Mouse (Mus musculus) small intestine, adult 2 months (tissue): ENCODE results near the gene Dnajc14.

Experiments
- CTCF ChIP-seq: fragments of 200-500 bp; IDR thresholded peaks from 2 replicates; pipeline ENCODE4 v1.5.1; 2012; ENCODE audit warnings: low read depth, mild to moderate bottlenecking, control low read depth, inconsistent platforms, low read length, moderate library complexity, mixed read lengths; ENCODE audit not compliant: insufficient replicate concordance, insufficient read length; ENCODE audit errors: extremely low read depth
- POLR2A ChIP-seq: fragments of 200-500 bp; IDR thresholded peaks from 2 replicates; pipeline ENCODE4 v1.6.1; 2012; ENCODE audit warnings: low read depth, mild to moderate bottlenecking, control low read depth, inconsistent platforms, low read length, moderate library complexity

GRCm38 (mm10) chr10:128793258-128793657, 10.6 kb upstream of the Dnajc14 start:
- no peak for TF ChIP-seq POLR2A
- TF ChIP-seq CTCF = no peak
